Mouse (Mus musculus) neutrophil, adult 65 days (primary cell): ENCODE measurements around the gene Parp16. TPM values are rescaled to one million over a fixed set of nuclear protein-coding genes. Genes with fewer than 3 reads are reported as not detected.

Experiments used
- total RNA-seq: library from RNA; stranded (reverse); gene quantifications from 2 replicates; pipeline ENCODE4 v1.2.4, GENCODE M21; 2023

The Parp16 gene
- total RNA-seq, result 2.6 and 2.9 TPM in 2 replicates

DNA sequence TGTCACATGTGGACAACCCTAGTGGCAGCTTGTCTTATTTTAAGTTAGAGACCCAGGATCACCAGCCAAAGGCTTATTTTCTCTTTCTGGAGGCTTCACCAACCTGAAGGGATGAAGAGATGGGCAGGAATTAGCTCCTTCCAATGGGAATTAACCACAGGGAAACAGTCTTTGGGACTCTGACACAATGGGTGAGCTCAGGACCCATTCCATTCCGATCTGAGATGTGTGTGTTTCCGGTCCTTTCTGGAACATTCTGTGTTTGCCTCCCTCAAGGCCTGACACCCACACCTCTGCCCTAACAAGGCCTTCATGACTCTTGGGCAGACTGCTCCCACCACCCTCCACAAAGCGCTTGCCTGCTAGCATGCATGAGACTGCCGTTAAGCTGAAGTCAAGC, at the start of gene Parp16:
Gene Parp16, plus strand, starts transcription at position 301 of the 400 bp plus-strand sequence.

GRCm38 (mm10) chr9:65264959-65265358, 69.8 kb downstream of the Parp16 start, which contains the start of gene Cilp:
Gene Cilp (plus strand): TSS chr9:65265180.

Other genes starting within 250 kb of the Parp16 start
- gene Slc24a1, start 243.7 kb upstream of the Parp16 start, total RNA-seq, result not detected in 2 replicates
- gene Ints14, start 234.4 kb upstream of the Parp16 start, total RNA-seq, result 15.9 and 17.9 TPM in 2 replicates
- gene Hacd3, start 173.7 kb upstream of the Parp16 start, total RNA-seq, result 3.5 and 5.0 TPM in 2 replicates
- gene Dpp8, start 162.9 kb upstream of the Parp16 start, total RNA-seq, result 55.7 and 77.8 TPM in 2 replicates
- gene Igdcc4, start 93.9 kb upstream of the Parp16 start, total RNA-seq, result 0.14 TPM in 1 of 2 replicates, not detected in the other
- gene Igdcc3, start 54.2 kb upstream of the Parp16 start, total RNA-seq, result not detected in 2 replicates
- gene Cilp, start 69.8 kb downstream of the Parp16 start, total RNA-seq, result not detected in 2 replicates
- gene Clpx, start 98.9 kb downstream of the Parp16 start, total RNA-seq, result 16.5 and 23.1 TPM in 2 replicates
- gene Pdcd7, start 150.8 kb downstream of the Parp16 start, total RNA-seq, result 10.3 and 11.4 TPM in 2 replicates
- not detected in 2 replicates for gene Ubap1l, start 165.7 kb downstream of the Parp16 start, total RNA-seq
- not detected in 2 replicates for gene Kbtbd13, start 196.3 kb downstream of the Parp16 start, total RNA-seq
- not detected in 2 replicates for gene Rasl12, start 203.2 kb downstream of the Parp16 start, total RNA-seq
- not detected in 2 replicates for gene Slc51b, start 227.6 kb downstream of the Parp16 start, total RNA-seq
- gene Mtfmt, start 240.4 kb downstream of the Parp16 start, total RNA-seq, result 4.2 and 4.6 TPM in 2 replicates